Mouse (Mus musculus) urinary bladder, adult 18-20 months (tissue): ENCODE results near the gene Cadm1.
A peak's percentile ranks its signal among the peaks of the same experiment; 100 is the strongest.

Experiments
- DNase-seq, 2 experiments: peaks; one replicate each; pipeline ENCODE4 v3.0.0; 2022; ENCODE audit warnings: low spot score in 2 of 2, mixed read lengths in 2 of 2

Gene Cadm1

DNA sequence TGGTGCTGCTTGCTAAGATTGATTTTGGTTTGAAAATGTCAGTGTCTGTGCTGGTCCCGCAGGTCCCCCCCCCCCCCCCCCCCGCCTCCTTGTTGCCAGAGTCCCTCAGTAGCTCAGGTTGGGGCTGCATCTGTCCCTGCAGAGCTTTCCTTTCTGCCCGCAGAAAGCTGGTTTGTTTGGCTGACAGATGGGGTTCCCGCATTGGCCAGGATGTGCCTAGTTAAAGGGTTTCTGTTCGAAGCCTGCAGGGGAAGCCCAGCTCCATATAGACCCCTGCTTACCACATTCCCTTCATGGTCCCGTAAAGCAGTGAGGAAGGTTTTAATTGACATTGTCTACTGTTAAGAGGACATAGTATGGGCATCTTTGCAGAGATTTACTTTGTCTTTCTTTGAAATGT, 78.9 kb downstream of the Cadm1 start:
- DNase-seq, result no peak

DNA sequence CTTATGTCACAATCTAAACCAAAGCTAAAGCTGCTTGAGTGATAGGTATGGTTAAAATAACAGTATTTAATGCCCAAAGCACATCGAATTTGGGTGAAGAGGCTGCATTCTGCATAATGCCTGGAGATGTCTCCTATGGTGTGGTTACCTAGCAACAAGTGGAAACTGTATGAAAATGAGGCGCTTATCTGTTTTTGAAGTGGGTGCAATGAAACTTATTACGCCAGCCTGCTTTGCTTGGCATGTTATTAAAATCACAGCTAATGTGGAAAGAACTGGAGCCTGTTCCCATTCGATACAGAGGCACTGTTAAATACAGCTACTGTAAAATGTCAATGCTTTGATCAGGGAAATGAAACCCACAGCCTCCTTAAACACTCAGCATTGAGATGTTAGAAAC, 79.5 kb downstream of the Cadm1 start:
- no peak for DNase-seq

DNA sequence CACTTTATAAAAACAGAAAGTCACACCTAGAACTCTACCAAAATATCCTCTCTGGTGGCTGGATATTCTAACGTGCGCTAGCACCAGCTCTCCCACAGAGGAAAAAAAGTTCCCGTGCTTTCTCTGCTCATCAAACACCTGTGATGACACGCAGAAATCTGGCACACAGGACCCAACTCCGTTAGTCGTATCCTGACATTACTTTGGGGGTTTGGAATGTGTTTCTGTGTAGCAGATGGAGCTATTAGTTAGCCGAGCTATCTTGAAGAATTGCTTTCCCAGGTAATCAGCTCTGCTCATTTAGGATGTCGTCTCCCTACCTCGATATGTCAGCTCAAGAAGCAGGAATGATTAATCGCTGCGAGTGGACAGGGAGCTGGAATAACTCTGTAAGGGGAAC, 80.3 kb downstream of the Cadm1 start:
- no peak for DNase-seq

DNA sequence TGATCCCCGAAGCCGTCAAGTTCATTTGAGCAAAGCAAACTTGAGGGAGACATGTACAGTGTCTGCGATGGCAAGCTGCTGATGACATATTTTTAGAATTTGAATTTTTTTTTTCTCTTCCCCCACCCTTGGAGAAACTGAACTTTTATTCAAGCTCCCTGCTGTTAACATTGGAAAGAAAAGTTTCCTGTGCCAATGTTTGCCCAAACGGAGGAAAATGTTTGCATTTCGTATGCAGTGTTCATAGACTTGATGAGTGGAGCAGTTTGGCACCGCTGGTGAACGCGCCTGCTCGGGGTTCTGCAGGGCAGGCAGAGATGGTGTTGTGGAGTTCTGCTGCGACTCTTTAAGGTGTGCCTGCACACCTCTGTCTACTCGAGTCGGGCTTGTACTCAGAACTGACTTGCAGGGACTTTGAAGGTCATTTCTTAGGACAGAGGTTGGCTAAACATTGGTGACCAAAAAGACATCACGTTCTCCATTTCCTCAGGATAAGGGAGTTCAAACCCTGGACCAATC, 83.0 kb downstream of the Cadm1 start:
- DNase-seq, result no peak

DNA sequence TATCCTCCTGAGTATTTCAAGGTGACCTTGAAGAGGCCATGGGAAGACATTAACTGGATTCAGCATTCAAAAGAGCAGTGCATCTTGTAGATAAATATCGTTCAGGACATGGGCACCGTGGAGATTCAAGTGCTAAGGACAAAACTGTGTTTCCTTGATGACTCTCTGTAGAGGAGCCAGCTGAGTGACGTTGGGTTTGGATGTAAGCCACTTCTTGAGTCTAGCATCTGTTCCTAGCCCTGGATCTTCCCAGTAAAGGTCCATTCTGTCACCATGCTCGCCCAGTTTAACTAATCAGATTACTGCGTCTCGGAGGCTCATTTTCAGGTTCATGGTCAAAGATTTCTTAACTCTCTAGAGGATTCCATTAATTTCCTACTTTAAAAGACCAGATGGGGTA, 85.1 kb downstream of the Cadm1 start:
- no peak for DNase-seq

DNA sequence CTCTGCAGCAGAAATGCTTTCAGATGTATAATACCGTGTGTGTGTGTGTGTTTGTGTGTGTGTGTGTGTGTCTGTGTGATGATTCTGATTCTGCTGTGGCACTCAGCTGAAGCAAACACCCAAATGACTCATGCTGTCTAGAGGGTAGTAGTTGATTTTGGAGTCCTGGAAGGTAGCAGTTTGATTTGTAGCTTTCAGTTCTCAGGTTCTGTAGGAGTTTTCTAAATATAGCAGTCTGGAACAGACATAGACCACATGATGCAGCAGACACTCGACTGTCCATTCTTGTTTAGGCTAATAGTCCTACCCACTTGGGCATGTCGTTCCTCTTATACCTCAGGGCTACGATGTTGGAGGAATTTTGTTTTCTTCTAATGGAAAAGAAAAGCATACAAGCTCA, 86.4 kb downstream of the Cadm1 start:
- no peak for DNase-seq

DNA sequence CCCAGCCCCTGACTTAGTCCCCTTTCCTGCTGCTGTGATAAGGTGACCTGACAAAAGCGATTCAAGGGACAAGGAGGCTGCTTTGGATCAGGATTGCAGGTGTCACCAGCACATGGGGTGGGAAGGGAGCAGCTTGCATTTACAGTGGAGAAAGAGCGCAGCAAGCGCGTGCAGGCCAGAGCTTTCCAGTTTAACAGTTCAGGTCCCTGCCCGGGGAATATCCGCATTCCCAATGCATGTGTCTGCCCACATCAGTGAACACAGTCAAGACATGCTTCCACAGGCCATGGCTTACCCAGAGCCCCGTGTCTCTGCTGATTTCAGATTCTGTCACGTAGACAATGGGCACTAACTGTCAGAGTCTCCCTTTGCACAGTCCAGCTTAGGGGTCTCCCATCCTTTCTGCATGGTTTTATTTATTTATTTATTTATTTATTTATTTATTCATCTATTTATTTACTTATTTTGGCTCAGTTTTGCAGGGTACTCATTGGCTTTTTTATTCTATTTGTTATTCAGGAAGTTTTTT, 89.6 kb downstream of the Cadm1 start:
- DNase-seq, result peak; percentile 42 to 71

DNA sequence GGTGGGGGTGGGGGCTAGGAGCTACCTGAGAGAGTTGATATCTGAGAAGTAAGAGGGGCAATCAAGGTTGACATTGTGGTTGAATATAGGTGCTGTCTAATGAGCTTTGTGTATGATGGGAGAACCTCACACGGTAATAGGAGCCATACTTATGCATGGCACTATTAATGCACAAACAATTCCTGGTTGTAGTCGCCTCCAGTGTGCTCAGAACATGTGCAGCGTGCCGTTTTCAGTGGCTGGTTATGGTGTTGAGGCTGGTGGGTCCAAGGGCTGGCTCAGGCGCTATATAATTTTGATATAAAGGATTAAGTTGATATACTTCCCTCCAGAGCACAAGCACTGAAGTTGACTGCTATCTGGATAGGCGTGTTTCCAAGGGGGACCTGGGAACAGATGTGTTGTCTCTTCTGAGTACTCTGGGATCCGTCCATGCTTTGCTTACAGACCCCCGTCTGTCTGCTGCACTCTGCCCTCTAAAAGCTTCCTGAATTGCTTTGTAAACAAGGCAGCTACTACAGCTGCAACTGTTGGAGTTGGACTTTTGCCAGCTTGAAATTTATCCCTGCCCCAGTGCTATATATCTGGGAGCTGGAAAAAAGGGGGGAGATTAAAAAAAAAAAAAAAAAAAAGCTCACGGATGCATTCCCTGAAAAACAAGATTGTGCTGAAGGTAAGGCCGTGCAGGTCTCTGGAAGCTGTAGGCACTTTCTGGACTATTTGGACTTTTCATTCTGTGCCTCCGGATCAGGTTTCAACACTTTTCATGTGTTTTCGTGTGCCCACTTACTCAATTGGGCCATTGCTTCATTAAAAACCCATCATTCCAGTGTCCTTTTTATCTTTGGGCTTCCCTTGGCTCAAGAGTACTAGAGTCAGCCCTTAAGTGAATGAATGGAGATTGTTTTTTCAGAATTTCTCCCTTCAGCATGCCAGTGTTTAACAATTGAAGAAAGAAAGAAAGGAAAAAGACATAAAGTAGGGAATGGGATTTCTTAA, 93.8 kb downstream of the Cadm1 start:
- no peak for DNase-seq

DNA sequence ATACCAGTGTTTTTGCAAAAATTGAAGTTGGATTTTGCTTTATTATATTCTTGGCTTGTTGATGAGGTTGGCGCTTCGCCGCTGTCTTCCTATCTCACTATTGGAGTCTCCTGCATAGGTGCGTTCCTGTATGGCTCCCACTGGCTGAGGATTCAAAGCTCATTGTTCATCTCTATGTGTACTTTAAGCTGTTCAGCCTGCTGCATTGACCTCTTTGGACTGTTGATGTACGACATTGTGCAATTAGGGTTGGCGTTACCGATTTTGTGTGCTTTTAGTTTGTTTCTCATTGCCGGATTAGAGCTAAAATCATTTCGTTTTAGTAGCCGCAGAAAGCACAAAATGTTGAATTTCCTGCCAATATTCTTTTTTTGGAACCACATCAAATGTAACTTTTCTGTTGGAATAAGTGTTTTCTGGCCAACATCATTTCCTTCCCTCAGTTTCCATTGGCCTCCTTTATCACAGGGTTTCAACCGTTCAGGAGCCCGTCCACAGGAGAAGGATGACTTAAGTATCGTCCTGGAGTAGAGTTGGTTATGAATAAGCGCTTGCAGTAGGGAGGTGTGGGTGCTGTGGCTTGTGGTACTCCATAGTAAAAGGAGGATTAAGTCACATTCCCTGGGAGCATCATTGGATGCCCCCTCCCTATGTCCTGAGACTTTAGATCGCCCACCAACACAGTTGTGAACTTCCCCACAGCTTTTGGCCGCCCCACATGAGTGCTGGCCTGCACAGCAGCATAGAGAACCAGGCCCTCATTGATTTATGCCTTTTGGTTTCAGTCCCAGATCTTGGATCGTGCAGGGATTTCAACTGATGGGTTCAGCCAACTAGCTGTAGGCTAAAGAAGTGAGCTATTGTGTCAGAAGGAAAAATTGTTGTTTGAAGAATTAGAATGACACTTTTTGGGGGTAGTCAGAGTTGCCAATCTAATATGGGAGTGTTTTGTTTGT, 94.9 kb downstream of the Cadm1 start:
- peak in 1 of 2 experiments; percentile 53 for DNase-seq

DNA sequence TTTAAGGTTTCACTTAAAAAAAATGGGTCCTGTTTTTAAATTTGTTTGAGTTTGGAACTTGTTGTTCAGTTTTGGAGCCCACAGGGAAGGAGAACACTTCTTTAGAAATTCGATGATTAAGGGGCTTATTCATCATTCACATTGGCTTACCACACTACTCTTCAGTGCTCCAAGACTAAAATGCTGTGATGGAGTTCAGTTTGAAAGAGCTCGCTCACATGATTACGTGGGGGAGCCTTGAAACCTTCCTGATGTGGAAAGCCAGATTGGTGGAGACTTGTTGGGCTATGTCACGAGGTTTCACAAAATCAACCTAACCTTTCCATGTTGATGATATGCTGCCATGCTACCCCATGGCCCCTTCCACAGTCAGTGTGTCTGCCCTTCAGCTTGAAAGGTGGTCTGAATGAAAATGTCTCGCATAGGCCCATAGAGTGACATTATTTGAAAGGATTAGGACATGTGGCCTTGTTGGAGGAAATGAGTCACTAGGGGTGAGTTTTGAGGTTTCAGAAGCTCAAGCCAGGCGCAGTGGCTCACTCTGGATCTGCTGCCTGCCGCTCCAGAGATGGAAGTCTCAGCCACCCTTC, 95.7 kb downstream of the Cadm1 start:
- no peak for DNase-seq

DNA sequence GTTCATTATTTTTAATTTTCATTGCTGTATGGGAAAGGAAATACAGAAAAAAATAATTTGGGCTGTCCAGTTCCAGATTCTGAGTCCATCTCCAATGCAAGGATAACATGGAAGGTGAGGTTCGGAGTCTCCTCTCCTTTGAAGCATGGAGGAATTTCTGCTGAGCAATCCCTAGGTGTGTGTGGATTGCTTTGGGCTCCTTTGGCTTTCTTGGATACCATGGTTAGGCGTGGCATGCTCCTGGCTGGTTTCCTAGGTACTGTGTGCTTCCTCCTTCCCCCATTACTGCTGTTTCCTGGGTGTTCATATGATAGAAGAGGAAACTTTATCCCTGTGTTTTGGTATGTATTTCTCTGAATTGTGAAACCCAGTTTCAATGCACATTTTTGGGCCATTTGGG, 98.0 kb downstream of the Cadm1 start:
- no peak for DNase-seq

DNA sequence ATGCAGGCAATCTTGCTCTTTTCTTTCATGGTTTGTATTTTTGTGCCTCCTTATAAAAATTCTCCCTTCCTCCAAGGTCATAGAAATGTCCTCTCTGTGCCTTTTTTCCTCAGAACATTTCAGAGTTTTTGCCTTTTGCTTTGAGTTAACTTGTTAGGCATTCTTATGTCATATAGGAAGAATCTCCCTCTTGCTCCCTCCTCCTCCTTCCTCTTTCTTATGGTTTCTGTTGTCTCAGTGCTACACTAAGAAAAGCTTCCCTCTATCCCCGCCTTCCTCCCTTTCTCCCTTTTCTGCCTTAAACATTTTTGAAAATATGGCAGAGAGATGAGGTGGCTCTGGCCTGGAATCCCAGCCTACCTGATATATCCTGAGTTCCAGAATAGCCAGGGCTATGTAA, 98.6 kb downstream of the Cadm1 start:
- no peak for DNase-seq

DNA sequence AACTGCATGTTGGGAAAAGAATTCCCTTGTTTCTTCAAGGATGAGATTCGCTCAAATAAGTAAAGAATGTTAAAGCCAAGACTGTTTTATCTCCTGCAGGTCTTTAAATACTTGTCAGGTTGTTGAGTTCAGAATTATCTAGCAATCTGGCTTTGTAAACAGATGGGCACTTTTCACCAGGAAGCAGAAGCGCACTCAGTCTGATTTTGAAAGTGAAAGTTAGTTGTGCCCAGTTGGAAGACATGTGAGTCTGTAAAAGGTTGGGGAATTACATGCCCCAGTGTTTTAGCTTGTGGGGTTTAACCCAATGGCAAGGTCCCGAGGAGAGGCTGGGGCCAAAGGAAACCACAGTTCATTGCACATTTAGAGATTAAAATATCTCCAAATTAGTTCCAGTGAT, 104.7 kb downstream of the Cadm1 start:
- no peak for DNase-seq

DNA sequence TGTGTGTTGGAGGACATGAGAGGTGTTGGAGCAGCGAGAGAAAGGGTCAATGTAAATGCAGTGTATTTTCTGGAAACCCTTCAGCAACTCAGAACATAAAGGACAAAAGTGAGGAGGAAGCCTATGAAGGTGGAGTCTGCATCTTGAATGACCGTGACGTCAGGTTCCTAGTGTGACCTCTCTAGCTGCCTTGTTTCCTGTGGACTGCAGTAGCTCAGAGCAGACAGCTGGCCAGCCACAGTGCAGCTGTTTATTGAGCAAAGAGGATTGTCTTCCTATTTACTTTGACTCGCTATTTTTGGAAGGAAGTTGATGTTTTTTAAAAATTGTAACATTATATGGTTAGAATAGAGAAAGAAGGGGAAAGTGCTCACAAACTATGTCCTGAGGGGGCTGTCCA, 112.7 kb downstream of the Cadm1 start:
- DNase-seq, result no peak

DNA sequence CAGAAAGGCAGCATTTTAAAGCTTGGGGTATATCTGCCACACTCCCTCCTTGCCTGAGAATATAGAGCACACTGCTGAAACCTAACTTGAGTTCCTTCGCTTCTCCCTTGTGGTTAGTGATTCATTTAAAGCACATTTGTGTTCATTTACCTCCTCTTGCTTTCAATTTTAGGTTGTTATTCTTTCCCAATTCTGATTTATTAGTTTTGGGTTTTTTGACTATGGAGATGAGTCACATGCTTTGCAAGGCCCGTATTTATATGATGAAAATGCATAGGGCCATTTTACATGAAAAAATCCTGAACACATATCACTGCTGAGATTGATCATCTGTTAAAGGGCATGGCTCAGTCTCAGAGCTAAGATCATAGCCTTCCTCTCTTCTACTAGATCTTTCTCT, 115.1 kb downstream of the Cadm1 start:
- DNase-seq, result no peak

DNA sequence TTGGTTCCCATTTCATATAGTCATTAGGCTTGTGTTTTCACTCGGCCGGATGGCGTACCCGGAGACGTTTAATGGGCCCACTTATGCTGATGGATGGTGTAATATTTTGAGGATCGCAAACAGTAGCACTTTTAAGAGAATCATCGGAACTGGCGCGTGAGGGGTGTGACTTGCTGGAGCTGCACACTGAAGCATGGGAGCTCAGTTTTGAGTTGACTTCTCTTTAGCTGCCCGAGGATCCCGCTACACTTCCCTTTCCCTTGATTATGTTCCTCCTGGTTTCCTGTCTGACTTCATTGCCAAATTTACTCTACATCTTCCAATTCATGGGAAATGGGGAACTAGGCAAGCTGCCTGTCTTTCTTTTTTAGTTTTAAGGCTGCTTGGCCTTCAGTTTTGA, 121.5 kb downstream of the Cadm1 start:
- DNase-seq, result no peak

DNA sequence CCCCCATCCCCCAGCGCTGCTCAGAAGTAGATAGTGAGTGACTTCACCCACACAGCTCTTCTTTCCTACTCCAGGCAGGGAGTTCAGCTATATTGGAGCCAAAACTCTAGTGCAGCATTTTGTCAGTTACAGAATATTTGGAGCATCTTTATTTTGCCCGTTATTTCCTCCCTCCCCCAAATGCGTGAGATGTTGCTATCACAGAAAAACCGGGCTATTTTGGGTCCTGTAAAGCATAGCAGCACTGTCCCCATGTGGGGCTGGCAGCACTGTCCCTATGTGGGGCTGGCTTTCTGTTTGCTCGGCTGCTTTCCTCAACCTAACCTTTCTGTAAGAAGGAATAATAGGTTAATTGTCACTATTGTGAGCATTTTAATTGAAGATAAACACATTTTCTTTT, 122.2 kb downstream of the Cadm1 start:
- DNase-seq, result no peak

DNA sequence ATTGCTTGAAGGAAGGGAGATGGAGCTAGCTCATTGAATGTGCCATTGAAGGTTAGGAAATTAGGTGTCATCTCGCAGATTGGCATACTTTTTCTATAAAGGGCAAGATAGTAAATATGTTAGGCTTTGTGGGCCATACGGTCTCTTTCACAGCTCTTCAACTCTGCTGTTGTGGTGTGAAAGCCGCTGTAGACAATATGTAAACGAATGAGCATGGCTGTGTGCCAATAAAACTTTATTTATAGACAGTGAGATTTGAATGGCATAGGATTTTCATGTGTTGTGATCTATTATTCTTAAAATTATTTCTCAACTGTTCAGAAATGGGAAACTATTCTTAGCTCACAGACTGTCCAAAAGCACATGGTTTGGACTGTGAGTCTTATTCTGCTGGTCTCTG, 123.0 kb downstream of the Cadm1 start:
- no peak for DNase-seq

DNA sequence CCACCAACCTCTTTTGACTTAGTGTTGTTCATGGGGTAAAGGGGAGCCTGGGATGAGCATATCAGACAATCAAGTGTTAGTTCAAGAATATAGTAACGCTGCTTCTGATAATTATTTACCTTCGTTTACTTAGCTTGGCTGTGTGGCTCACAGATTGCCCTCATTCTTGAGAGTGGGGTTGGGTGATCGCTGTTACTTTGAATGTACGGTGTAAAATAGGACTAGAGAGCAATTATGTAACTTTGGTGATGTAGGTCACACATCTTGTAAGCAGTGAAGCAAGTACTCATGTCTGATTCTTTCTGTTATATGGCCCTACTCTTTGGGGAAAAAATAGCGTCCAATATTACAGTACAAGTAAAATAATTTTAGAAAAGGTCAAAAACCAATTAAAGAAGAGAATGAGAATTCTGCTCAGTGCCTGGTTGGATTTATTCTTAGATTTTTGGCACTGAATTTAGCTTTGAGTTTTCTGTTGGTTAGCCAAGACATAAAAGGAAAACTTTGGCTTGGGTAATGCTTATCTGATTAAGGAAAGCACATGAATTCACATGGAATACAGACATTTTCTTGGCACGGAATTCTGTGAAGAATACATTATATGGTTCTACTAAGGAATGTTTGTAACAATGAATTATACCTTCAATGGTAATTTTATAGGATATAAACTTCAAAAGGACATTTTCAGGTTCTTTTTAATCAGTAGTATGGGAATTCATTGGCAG, 129.6 kb downstream of the Cadm1 start:
- no peak for DNase-seq

DNA sequence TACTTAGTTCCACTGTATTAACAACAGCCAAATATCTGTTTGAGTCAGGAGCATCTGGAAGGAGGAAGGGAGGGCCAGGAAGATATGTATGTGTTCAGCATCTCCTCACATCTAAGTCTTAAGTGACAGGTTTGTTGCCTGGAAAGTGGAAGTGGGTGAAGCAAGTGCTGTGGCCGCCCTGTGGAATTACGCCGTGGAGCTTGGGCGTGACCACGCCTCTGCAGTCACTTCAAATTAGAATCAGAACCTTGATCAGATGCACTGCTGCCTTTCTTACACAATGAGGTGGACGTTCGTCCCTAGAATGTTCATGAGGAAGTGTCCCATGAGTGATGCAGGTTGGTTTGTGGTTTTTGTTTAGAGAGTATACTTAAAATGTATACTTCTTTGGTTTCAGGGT, 131.6 kb downstream of the Cadm1 start:
- no peak for DNase-seq

DNA sequence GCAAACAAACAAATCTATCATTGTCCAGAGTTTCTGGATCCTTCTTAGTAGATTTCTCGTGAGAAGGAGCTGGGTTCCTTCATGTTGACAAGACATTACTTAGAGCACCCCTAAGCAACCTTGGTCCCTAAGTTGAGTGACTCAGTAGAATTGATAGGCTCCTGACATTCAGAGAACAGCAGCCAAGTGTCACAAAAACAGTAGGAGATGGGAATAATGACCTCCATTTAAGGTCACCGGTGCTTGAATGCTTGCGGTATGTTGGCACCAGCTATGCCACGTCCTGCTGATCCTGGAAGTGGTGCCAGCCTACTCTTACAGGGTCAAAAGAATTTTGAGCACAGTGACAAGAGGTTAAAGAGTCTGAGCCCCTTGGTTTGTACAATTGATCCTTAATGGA, 139.2 kb downstream of the Cadm1 start:
- DNase-seq, result no peak
